Mouse (Mus musculus) gastrocnemius, postnatal 4 days (tissue): ENCODE data around the gene Tmem220. TPM values are rescaled to one million over a fixed set of nuclear protein-coding genes. Genes with fewer than 3 reads are reported as not detected.
"Not testable (repeated sequence)": the region's sequence is repeated elsewhere in the genome, so short reads cannot be mapped to it uniquely, and the experiment has no call there.

Experiments used
- DNase-seq, 2 experiments: peaks; one replicate each; pipeline ENCODE4 v3.0.0; 2021 to 2022; ENCODE audit warnings: low spot score in 2 of 2, mixed read lengths in 2 of 2
- total RNA-seq, 2 experiments: library from RNA; stranded (reverse); gene quantifications; 2 replicates each; pipeline ENCODE4 v1.2.3; 2021

Tmem220 gene
- total RNA-seq, 2 experiments from 2014 or later: 2.3 to 2.6 TPM

DNA sequence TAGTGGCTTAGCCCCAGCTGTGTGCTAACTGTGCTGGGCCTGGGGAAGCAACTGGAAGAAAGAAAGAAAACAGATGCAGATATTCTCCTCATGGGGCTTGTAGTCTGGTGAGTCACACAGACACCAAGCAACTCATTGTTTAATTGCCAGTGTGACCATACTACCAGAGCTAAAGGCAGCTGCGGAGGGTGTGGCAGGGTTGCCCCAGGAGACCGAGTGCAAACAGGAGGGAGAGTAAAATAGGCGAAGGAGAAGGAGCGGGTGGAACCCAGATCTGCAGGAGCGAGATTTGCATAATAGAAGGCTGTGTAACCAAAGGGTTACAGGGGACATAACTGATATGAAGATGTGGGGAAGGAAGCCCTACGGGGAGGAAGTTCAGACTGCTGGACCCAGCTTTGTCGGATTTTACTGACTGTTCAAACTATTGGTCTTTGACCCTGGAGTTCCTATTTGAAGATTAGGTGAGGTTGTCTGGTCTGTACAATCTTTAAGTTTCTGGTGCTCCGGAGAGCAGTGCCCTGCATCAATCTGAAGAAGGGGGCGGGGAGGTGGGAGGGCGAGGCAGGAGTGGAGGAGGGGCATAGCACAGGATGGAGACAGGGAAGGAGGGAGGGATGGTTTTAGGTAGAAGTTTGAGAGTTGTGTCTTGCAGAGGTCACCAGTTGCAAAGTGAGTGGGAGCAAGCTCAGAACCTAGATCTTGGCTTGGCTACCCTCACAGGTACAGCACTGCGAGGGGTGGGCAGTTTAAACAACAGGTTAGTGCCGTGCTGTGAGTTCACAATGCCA is 7.0 kb upstream of the Tmem220 start:
- peak in 1 of 2 experiments; percentile 37 for DNase-seq

DNA sequence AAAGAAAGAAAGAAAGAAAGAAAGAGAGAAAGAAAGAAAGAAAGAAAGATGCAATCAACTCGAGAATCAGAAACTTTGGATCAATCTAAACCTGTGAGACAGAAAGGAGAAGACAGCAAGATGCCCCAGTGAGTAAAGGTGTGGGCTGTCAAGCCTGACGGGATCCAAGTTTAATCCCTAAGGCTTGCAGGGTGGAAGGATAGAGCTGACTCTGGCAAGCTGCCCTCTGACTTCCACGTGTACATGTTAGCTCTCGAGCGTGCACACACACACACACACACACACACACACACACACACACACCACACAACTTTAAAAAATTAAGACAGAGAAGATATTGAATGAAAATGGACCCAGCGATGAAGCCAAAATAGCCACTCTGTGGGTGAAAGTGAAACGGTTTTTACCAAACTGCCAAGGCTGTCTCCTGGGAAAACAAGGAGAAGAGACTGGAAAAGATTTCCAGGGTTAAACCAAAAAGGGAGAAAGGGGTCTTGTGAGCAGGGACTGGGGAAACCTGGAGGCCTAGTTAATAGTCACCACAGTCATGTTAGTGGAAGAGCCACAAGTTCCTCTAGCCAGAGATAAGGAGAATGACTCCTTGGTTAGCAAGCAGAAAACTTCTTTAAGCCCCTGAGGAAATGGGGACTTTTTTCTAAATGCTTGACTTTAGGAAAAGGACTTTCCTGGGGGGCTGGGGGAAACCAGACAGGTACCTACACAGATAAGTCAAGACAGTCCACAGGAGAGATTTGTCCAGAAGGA is 5.1 kb upstream of the Tmem220 start:
- no peak for DNase-seq

DNA sequence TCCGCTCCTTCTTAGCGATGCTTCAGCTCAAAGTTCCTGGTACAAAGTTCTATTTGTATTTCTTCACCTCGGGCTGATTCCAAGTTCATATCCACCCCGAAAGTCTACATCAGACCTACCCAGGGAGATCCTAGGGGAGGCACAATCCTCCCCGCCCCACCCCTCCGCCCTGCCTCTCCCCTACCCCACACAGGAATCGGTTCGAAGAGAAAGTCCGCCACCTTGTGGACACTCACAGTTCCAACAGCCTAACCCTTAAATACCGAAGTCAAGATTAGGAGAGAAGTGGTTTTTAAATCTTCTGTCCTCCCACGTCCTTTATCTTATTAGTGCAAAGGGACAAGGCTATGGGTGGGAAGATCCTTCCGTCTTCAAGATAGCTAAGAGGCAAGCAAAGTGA is 4.0 kb upstream of the Tmem220 start:
- DNase-seq: peak; percentile 27 to 63

DNA sequence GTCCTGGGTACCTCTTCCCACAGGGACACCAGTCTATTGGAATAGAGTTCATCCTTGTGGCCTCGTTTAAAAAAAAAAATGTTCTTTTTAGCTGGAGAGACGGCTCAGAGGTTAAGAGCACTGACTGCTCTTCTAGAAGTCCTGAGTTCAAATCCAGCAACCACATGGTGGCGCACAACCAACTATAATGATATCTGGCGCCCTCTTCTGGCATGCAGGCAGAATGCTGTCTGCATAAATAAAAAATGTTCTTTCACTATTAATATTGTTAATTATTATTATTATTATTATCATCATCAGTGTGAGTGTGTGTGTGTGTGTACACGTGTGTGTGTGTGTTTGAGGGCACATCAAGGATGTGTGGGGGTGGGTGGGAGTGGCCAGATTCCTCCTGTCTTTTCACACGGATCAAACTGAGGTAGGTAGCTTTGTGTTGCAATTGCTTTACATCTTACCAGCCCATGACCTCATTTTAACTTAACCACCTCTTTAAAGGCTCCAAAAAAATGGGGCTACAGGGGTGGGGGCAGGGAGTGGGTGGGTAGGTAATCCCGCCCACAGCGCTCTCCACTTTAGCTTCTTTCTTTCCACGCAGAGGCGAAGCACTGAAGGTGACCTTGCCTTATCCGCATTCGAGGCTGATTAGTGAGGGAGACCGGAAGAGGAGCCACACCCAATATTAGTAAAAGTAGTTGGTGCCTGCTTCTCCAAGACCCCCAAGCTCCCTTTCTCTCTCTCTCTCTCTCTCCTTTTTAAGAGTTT is 2.4 kb upstream of the Tmem220 start:
- no peak for DNase-seq

DNA sequence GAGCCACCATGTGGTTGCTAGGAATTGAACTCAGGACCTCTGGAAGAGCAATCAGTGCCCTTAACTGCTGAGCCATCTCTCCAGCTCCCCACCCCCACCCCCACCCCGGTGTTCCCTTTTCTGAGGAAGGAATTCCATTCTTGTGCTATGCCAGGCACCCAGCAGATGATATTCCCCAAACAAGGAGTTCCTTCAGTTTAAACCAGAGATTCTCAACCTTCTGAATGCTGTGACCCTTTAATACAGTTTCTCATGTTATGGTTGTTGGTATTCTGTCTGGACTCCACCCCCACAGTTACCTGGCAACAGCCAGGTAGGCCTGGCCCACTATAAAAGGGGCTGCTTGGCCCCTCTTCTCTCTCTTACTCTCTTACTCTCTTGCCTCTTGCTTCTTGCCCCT is 1.8 kb upstream of the Tmem220 start:
- DNase-seq: not testable (repeated sequence)

DNA sequence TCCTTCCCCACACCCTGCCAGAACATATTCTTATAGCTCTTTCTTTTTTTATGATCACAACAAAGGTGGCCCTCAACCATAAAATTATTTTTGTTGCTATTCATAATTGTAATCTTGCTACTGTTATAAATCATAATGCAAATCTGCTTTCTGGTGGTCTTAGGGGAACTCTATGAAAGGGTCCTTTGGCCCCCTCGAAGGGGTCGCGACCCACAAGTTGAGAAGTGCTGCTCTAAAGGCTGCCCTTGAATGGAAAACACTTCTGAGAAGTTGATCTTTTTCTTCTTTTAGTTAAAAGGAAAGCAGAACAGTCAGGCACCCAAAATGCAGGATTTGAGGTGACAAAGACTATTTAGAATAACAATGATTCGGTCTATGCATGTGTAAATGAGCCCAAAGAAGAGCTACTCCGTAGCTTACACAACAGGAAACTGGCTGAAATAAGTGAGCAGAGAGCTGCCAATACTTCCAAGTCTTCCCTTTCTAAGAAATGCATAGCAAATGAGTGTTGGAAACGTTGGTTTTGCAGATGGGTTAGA is 1.1 kb upstream of the Tmem220 start:
- no peak for DNase-seq

DNA sequence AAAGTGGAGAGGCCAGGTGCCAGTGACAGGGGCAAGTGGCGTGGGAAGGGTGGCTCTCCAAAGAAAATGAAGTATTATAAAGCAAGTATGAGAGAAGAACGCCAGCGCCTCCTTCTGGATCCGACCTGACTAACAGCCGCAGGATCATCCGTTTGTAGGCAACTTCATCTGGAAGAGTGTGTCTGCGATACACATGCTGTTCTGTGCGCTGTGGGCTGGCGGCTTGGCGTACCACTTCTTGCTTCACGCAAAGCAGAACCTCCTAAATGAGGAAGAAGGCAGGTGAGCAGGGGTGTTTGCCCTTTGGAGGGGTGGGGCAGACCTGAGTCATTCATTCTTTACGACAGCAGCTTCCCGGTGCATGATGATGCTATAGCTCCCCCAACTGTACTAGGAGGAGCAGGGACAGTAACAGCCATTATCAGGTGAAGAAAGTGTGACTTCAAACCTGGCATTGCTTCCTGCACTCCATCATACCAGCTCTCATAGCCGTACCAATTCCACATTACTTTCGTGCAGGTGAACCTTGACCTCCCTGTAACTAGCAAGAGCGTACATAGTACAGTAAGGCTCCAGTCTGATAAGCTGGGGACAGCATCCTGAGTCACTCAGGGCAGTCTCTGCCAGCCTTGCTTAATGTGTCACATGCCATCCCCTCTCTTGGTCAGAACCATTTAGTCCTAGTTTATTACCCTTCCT is 6.1 kb downstream of the Tmem220 start:
- no peak for DNase-seq

DNA sequence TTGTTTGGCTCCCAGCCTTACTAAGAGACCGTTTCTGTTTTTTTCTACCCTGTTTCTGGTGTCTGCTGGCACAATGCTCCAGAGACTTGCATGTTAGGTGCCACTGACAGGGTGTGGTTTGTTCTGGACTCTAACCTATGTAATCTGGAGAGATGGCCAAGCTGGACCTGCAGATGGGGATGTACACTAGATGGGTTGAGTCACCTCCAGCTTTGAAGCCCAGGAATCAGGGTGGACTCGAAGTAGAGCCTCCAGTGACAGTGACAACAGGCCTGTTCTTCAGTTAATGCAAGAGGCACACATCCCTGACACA is 6.6 kb downstream of the Tmem220 start:
- no peak for DNase-seq

DNA sequence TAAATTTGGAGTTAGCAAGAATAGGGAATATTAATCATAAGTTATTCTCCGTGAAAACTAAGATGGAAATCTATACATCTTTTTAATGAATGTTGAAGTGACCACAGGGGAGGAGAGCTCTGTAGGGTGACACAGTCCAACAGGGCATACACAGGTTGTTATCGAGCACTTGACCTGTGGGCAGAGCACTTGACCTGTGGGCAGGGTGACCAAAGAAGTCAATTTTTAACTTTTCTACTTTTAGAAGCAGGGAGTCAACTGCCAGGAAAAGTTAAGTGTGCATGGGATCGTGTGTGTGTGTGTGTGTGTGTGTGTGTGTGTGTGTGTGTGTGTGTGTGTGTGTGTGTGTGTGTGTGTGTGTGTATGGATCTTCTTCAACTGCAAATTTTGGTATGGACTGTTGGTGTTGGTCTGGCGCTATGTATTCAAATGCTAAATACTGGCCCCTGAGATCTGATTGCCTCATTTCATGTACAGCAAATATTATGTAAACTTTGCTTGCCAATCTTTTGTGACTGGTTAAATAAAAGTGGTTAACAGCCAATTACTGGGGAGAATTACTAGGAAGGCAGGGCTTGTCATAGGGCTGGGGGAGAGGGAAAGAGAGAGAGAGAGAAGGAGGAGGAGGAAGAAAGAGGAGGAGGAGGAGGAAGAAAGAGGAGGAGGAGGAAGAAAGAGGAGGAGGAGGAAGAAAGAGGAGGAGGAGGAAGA is 10.0 kb downstream of the Tmem220 start:
- no peak for DNase-seq

DNA sequence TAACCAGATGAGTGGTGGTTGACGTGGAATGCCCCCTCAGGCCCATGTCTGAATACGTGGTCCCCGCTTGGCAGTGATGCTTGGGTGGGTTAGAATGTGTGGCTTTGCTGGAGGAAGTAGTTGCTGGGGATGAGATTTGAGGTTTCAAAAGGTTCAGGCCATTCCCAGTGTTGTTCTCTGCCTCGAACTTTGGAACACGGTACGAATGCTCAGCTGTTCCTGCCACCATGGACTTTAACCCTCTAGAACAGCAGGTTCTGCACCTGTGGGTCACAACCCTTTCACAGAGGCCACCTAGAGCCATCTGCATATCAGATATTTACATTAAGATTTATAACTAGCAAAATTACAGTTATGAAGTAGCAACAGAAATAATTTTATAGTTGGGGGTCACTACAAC is 11.3 kb downstream of the Tmem220 start:
- DNase-seq: no peak

DNA sequence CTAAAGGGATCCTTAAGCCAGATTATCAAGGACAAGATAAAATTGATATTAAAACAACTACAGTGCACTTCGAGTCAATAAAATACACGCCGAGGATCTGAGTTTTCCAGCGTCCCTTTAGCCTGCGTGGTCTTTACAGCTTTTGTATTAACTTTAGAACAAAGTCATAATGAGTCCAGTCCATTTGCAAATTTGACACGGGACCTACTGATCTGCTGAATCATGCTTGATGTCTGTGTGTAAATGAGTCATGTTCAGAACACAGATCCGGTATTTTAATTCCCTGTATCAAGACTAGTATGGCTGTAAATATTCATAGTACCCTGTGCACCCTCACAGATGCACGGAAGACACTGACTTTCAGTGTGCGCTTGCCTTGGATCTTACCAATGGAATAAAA is 11.9 kb downstream of the Tmem220 start:
- DNase-seq: no peak

DNA sequence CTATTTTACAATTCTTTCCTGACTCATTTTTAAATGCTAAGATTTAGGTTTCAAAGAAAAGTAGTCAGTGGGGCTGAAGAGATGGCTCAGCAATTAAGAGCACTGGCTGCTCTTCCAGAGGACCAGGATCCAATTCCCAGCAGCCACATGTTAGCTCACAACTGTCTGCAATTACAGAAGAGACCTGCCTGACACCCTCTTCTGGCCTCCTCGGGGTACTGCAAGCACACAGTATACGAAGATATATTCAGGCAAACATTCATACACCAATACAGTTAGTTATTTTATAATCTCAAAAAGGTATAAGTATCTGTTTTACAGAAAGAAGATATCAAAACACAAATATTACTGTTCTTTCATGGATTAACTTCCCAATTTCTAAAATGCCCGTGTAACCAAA is 14.8 kb downstream of the Tmem220 start:
- no peak for DNase-seq

DNA sequence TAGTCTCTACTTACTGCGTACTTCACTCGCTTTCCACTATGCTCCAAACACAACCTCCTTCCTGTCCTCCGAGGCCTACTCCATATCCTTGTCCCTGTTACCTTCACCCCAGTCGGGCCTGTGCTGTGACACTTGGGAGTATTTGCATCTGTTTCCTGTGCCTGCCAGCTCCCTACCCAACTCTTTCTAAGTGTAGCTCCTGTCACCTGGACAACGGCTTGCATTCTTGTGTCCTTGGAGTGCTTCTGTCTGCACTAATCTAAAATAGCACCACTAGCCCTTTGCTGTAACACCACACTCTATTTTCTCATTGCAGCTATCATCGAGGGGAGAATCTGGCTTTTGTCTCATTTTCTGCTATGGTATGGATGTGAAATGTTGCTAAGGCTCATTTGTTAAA is 15.5 kb downstream of the Tmem220 start:
- DNase-seq: no peak

DNA sequence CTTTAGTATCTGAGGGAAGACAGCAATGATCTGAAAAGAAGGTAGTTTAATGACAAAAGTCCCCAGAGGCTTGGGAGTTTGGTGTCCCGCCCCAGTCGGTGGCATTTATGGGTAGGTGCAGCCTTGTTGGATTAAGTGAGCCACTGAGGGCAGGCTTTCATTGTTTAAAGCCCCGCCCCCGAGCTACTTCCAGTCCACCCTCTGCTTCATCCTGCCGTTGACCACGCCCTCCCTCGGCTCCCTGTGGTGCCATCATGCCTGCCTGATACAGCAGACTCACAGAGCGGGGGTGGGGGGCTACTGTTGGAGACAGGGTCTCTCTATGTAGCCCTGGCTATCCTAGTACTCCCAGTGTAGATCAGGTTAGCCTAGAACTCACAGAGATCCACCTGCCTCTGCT is 18.1 kb downstream of the Tmem220 start:
- DNase-seq: no peak

DNA sequence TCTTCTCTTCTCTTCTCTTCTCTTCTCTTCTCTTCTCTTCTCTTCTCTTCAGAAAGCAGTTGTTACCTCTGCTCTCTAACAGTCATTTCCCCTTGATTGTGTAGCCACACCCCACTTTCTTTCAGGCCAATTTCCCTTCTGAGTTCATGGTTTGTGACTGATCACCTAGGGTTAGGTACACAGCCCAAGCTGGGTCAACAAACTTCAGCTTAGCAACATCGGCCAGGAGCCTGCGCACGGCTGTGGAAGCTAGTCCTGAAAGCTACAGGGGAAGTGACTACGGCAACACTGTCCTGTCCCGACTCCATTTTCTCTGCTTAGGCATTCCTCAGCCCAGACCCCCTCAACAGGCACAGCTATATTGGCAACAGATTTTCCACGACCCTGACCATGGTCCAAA is 20.0 kb downstream of the Tmem220 start:
- DNase-seq: no peak

DNA sequence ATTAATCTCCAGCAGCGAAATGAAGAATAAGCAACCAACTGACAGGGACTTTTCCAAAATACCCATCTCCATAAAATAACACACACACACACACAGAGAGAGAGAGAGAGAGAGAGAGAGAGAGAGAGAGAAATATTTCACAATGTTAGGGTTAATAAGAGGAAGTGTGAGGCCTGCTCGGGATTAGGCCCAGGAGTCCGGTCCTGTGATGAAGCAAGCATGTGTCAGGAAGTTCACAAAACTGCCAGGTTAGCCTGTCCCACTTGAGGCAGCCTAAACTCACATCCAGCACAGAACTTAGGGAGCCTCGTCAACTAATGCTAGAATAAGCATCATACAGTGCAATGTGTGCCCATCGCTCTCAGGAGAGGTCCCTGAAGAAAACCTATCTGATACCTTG is 22.2 kb downstream of the Tmem220 start:
- DNase-seq: no peak

DNA sequence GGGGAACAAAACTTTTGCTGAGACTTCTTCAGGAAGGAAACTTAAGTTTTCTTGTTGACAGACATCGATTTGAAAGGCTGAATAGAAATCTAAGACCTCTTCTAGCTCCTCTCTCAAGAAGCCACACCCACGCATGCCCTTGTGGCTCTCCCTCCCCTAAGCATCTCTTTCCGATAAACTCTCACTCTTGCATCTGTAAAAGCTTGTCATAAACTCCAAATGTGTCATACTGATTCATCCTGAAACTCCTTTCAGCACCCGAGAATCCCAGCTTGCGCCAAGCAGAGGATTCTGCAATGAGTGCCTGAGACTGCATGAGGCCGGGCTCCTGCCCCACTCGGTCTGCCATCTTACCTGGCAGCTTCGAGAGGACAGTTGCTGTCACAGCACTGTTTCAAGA is 23.5 kb downstream of the Tmem220 start:
- no peak for DNase-seq

DNA sequence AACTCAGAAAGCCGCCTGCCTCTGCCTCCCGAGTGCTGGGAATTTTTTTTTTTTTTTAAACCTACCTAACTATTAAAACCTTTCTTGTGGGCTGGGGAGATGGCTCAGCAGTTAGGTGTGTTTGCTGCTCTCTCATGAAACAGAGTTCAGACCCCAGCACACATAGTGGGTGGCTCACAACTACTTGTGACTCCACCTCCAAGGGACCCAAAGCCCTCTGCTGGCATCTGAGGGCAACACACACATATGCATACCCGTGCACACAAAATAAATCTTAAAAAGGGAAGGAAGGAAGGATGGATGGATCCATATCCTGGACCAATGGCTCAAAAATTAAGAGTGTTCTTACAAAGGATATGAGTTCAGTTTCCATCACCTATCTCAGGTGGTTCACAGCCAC is 24.3 kb downstream of the Tmem220 start:
- DNase-seq: no peak

DNA sequence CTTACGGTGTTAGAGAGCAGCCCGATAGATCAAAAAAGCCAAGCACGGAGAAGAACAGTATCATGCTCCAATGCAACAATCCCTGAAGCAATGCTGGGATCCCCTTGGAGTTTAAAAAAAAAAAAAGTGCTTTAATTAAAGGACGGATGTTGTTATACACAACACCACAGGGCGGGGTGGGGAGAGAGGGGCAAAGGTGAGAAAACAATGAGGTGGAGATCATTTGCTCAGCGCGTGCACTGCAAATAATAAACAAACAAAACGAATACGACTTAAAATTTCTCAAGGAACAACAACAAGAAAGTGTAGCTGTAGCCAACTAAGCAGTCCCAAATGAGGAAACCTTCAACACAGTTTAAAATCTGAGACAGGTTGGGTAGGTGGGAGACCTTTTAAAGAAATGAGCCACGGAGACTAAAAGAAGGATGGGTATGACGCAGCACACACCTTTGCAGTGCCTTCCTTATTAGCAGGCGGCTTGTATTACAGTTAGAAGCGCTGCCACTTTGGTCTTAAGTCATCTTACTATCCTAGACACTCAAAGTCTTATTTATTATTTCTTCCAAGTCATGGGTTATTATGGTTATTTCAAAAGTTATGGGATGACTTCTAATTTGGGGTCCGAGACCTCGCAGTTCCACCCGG is 26.8 kb downstream of the Tmem220 start:
- no peak for DNase-seq

DNA sequence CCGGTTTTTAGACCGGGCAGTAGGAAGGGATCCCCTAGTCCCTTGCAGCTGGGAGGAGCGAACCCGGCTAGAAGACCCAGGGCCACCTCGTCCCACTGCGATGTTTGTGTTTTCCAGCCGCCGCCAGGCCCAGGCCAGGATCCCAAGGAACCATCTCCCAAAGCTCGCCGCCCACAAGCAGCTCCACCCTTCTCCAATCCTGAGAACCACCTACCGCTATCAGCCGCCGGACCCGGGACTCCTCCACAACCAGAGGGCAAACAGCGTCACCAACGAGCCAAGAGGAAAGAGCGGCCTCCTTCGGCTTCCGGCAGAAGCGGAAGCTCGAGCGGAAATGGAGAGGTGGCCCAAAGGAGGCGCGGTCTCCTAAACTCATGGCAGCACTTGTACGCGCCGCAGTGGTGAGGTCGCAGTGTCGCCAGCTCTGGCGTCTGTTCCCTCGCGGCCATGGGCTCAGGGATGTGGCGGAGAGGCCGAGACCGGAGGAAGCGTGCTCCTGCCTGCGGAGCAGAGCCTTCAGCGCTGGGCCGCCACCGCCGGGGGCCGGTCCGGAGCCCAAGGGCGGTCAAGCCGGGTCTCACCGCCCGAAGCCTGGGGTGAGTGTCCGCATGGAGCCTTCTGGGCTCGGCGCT is 27.5 kb downstream of the Tmem220 start, which contains the start of the genes Adprm and Sco1:
Gene Adprm, minus strand, starts transcription at position 274 of the 632 bp plus-strand sequence.
Gene Sco1, plus strand, starts transcription at position 350 of the 632 bp plus-strand sequence.
- DNase-seq: peak; percentile 63 to 85
